Mouse (Mus musculus): ENCODE measurements around the gene Pdzrn3. TPM values are rescaled to one million over a fixed set of nuclear protein-coding genes. Genes with fewer than 3 reads are reported as not detected.

Pdzrn3 gene
- polyA plus RNA-seq, 1 experiment, result 13.8 TPM

GRCm38 (mm10) chr6:101278286-101278932 lies 99.3 kb downstream of the Pdzrn3 start:
- Histone ChIP-seq H3K4me3 (no peak overlapping the region), H3K27me3 (ENCODE audit: control insufficient read depth, insufficient read depth, insufficient read length) (no peaks in the 10 kb centered on the region), H3K79me2 (ENCODE audit: control insufficient read depth, insufficient read depth) (no peaks in the 10 kb centered on the region), H3K4me2 (ENCODE audit: low read depth) (no peak overlapping the region), H3ac (ENCODE audit: control insufficient read depth, insufficient read length) (no peak overlapping the region), H3K36me3 (ENCODE audit: control insufficient read depth, insufficient read depth) (no peaks in the 10 kb centered on the region)
- TF ChIP-seq POLR2A (IDR thresholded peaks at IDR 0.05; ENCODE audit: insufficient read length, low read depth), result no peak
- TF ChIP-seq TCF3 (IDR thresholded peaks at IDR 0.05; ENCODE audit: insufficient read length, low read depth), result no peak
- TF ChIP-seq MAX (IDR thresholded peaks at IDR 0.05; ENCODE audit: low read depth), result no peak
- TF ChIP-seq MYOG (IDR thresholded peaks at IDR 0.05; ENCODE audit: control insufficient read depth in 1 of 3, insufficient read depth in 1 of 3, insufficient read length in 2 of 3, low read depth in 2 of 3), result no peak
- no peak for TF ChIP-seq SRF (IDR thresholded peaks at IDR 0.05; ENCODE audit: control insufficient read depth, insufficient read length, low read depth)
- TF ChIP-seq TCF12 (IDR thresholded peaks at IDR 0.05; ENCODE audit: insufficient read depth, poor library complexity, severe bottlenecking), result no peak
- no peak for TF ChIP-seq REST (IDR thresholded peaks at IDR 0.05; ENCODE audit: insufficient read depth, insufficient read length)
- no peak for TF ChIP-seq POLR2AphosphoS2 (IDR thresholded peaks at IDR 0.05; ENCODE audit: insufficient read length, low read depth)
- no peak for TF ChIP-seq CEBPB (IDR thresholded peaks at IDR 0.05; ENCODE audit: insufficient read depth, poor library complexity, severe bottlenecking)
- no peak for TF ChIP-seq E2F4 (IDR thresholded peaks at IDR 0.05; ENCODE audit: insufficient read depth)
- TF ChIP-seq USF1 (IDR thresholded peaks at IDR 0.05; ENCODE audit: low read depth), result no peak
- no peak for TF ChIP-seq MYOD1 (IDR thresholded peaks at IDR 0.05; ENCODE audit: control insufficient read depth in 1 of 3, insufficient read length in 2 of 3, low read depth in 2 of 3)

GRCm38 (mm10) chr6:101276261-101276660 lies 101.4 kb downstream of the Pdzrn3 start:
- Histone ChIP-seq H3K27me3 (ENCODE audit: control insufficient read depth, insufficient read depth, insufficient read length) (no peaks in the 10 kb centered on the region), H3K36me3 (ENCODE audit: control insufficient read depth, insufficient read depth) (no peaks in the 10 kb centered on the region), H3ac (ENCODE audit: control insufficient read depth, insufficient read length) (no peak overlapping the region), H3K79me2 (ENCODE audit: control insufficient read depth, insufficient read depth) (no peaks in the 10 kb centered on the region), H3K4me3 (no peak overlapping the region), H3K4me2 (ENCODE audit: low read depth) (no peak overlapping the region)
- no peak for TF ChIP-seq POLR2A (IDR thresholded peaks at IDR 0.05; ENCODE audit: insufficient read length, low read depth)
- no peak for TF ChIP-seq USF1 (IDR thresholded peaks at IDR 0.05; ENCODE audit: low read depth)
- TF ChIP-seq SRF (IDR thresholded peaks at IDR 0.05; ENCODE audit: control insufficient read depth, insufficient read length, low read depth), result no peak
- no peak for TF ChIP-seq POLR2AphosphoS2 (IDR thresholded peaks at IDR 0.05; ENCODE audit: insufficient read length, low read depth)
- TF ChIP-seq MAX (IDR thresholded peaks at IDR 0.05; ENCODE audit: low read depth), result no peak

DNA sequence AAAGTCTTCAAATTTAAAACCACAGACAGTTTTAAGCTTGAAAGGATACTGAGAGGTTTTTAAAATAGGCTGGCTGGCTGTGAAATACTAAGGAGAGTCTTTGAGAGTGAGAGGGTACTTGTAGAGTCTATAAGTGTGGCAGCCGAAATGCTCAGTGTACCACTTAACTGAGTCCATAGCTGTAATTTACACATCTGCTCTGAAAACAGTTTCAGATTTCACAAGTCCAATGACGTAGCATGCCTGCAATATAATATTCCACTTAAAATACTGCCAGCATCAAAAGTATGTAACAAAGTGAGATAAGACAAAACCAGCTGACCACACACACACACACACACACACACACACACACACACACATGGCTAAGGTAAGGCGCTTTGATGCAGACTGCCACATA lies 101.9 kb downstream of the Pdzrn3 start:
- H3K4me2 ChIP-seq (ENCODE audit: low read depth), result no peak overlapping the region
- no peak for TF ChIP-seq MYOD1 (IDR thresholded peaks at IDR 0.05; ENCODE audit: control insufficient read depth in 1 of 3, insufficient read length in 2 of 3, low read depth in 2 of 3)
- TF ChIP-seq MYOG (IDR thresholded peaks at IDR 0.05; ENCODE audit: control insufficient read depth in 1 of 3, insufficient read depth in 1 of 3, insufficient read length in 2 of 3, low read depth in 2 of 3), result no peak
- no peak for TF ChIP-seq TCF3 (IDR thresholded peaks at IDR 0.05; ENCODE audit: insufficient read length, low read depth)
- no peak for TF ChIP-seq MAX (IDR thresholded peaks at IDR 0.05; ENCODE audit: low read depth)
- TF ChIP-seq POLR2A (IDR thresholded peaks at IDR 0.05; ENCODE audit: insufficient read length, low read depth), result no peak
- TF ChIP-seq CEBPB (IDR thresholded peaks at IDR 0.05; ENCODE audit: insufficient read depth, poor library complexity, severe bottlenecking), result no peak
- TF ChIP-seq SRF (IDR thresholded peaks at IDR 0.05; ENCODE audit: control insufficient read depth, insufficient read length, low read depth), result no peak
- TF ChIP-seq USF1 (IDR thresholded peaks at IDR 0.05; ENCODE audit: low read depth), result no peak
- no peak for TF ChIP-seq E2F4 (IDR thresholded peaks at IDR 0.05; ENCODE audit: insufficient read depth)
- no peak for TF ChIP-seq POLR2AphosphoS2 (IDR thresholded peaks at IDR 0.05; ENCODE audit: insufficient read length, low read depth)
- no peak overlapping the region for H3ac ChIP-seq (ENCODE audit: control insufficient read depth, insufficient read length)
- no peaks in the 10 kb centered on the region for H3K27me3 ChIP-seq (ENCODE audit: control insufficient read depth, insufficient read depth, insufficient read length)
- H3K79me2 ChIP-seq (ENCODE audit: control insufficient read depth, insufficient read depth), result no peaks in the 10 kb centered on the region
- H3K4me3 ChIP-seq, result no peak overlapping the region
- H3K36me3 ChIP-seq (ENCODE audit: control insufficient read depth, insufficient read depth), result no peaks in the 10 kb centered on the region

- TF ChIP-seq TCF12 (IDR thresholded peaks at IDR 0.05; ENCODE audit: insufficient read depth, poor library complexity, severe bottlenecking), result no peak
- no peak for TF ChIP-seq REST (IDR thresholded peaks at IDR 0.05; ENCODE audit: insufficient read depth, insufficient read length)
- TF ChIP-seq POLR2AphosphoS2 (IDR thresholded peaks at IDR 0.05; ENCODE audit: insufficient read length, low read depth), result no peak
- TF ChIP-seq TCF3 (IDR thresholded peaks at IDR 0.05; ENCODE audit: insufficient read length, low read depth), result no peak
- no peak for TF ChIP-seq CEBPB (IDR thresholded peaks at IDR 0.05; ENCODE audit: insufficient read depth, poor library complexity, severe bottlenecking)
- TF ChIP-seq MYOG (IDR thresholded peaks at IDR 0.05; ENCODE audit: control insufficient read depth in 1 of 3, insufficient read depth in 1 of 3, insufficient read length in 2 of 3, low read depth in 2 of 3), result no peak
- TF ChIP-seq MYOD1 (IDR thresholded peaks at IDR 0.05; ENCODE audit: control insufficient read depth in 1 of 3, insufficient read length in 2 of 3, low read depth in 2 of 3), result no peak
- no peak for TF ChIP-seq USF1 (IDR thresholded peaks at IDR 0.05; ENCODE audit: low read depth)
- no peak for TF ChIP-seq MAX (IDR thresholded peaks at IDR 0.05; ENCODE audit: low read depth)
- no peak for TF ChIP-seq E2F4 (IDR thresholded peaks at IDR 0.05; ENCODE audit: insufficient read depth)
- no peak for TF ChIP-seq POLR2A (IDR thresholded peaks at IDR 0.05; ENCODE audit: insufficient read length, low read depth)
- no peak for TF ChIP-seq SRF (IDR thresholded peaks at IDR 0.05; ENCODE audit: control insufficient read depth, insufficient read length, low read depth)
- no peaks in the 10 kb centered on the region for H3K36me3 ChIP-seq (ENCODE audit: control insufficient read depth, insufficient read depth)
- H3K4me2 ChIP-seq (ENCODE audit: low read depth), result no peak overlapping the region
- no peaks in the 10 kb centered on the region for H3K79me2 ChIP-seq (ENCODE audit: control insufficient read depth, insufficient read depth)
- no peak overlapping the region for H3ac ChIP-seq (ENCODE audit: control insufficient read depth, insufficient read length)
- no peaks in the 10 kb centered on the region for H3K27me3 ChIP-seq (ENCODE audit: control insufficient read depth, insufficient read depth, insufficient read length)
- no peak overlapping the region for H3K4me3 ChIP-seq
Measured at GRCm38 (mm10) chr6:101274846-101275245, 102.9 kb downstream of the Pdzrn3 start.

GRCm38 (mm10) chr6:101272256-101272655 lies 105.4 kb downstream of the Pdzrn3 start:
- H3ac ChIP-seq (ENCODE audit: control insufficient read depth, insufficient read length), result no peak overlapping the region
- TF ChIP-seq REST (IDR thresholded peaks at IDR 0.05; ENCODE audit: insufficient read depth, insufficient read length) (no peak), E2F4 (IDR thresholded peaks at IDR 0.05; ENCODE audit: insufficient read depth) (no peak), MYOD1 (IDR thresholded peaks at IDR 0.05; ENCODE audit: control insufficient read depth in 1 of 3, insufficient read length in 2 of 3, low read depth in 2 of 3) (no peak), POLR2A (IDR thresholded peaks at IDR 0.05; ENCODE audit: insufficient read length, low read depth) (no peak), SRF (IDR thresholded peaks at IDR 0.05; ENCODE audit: control insufficient read depth, insufficient read length, low read depth) (no peak), TCF12 (IDR thresholded peaks at IDR 0.05; ENCODE audit: insufficient read depth, poor library complexity, severe bottlenecking) (no peak), MYOG (IDR thresholded peaks at IDR 0.05; ENCODE audit: control insufficient read depth in 1 of 3, insufficient read depth in 1 of 3, insufficient read length in 2 of 3, low read depth in 2 of 3) (no peak), POLR2AphosphoS2 (IDR thresholded peaks at IDR 0.05; ENCODE audit: insufficient read length, low read depth) (no peak), USF1 (IDR thresholded peaks at IDR 0.05; ENCODE audit: low read depth) (no peak), CEBPB (IDR thresholded peaks at IDR 0.05; ENCODE audit: insufficient read depth, poor library complexity, severe bottlenecking) (no peak), MAX (IDR thresholded peaks at IDR 0.05; ENCODE audit: low read depth) (no peak), TCF3 (IDR thresholded peaks at IDR 0.05; ENCODE audit: insufficient read length, low read depth) (no peak)
- H3K79me2 ChIP-seq (ENCODE audit: control insufficient read depth, insufficient read depth), result peaks cover 5% of the 10 kb centered on the region
- H3K4me3 ChIP-seq, result no peak overlapping the region
- H3K27me3 ChIP-seq (ENCODE audit: control insufficient read depth, insufficient read depth, insufficient read length), result no peaks in the 10 kb centered on the region
- no peaks in the 10 kb centered on the region for H3K36me3 ChIP-seq (ENCODE audit: control insufficient read depth, insufficient read depth)
- H3K4me2 ChIP-seq (ENCODE audit: low read depth), result no peak overlapping the region
